Mouse (Mus musculus) kidney, embryonic 15.5 days (tissue): Measurements from ENCODE around the gene Npff. TPM values are rescaled to one million over a fixed set of nuclear protein-coding genes. Genes with fewer than 3 reads are reported as not detected.
A peak's percentile ranks its signal among the peaks of the same experiment; 100 is the strongest.

ENCODE experiments used
- ATAC-seq: fragments of 200-750 bp; cut with Nextera tagmentation; replicated peaks from 2 replicates; pipeline ENCODE4 v1.8.0; 2017; ENCODE audit warnings: moderate TSS enrichment; ENCODE audit not compliant: low FRiP score
- H3K27ac ChIP-seq: fragments of 300-500 bp; sonication (generic); 2 replicates; pipeline ENCODE4 v1.5.1; 2015; ENCODE audit warnings: mild to moderate bottlenecking, inconsistent platforms
- H3K27me3 ChIP-seq: fragments of 300-500 bp; sonication (generic); 2 replicates; pipeline ENCODE4 v1.6.1; 2015; ENCODE audit warnings: inconsistent platforms
- H3K36me3 ChIP-seq: fragments of 300-500 bp; sonication (generic); 2 replicates; pipeline ENCODE4 v1.6.1; 2015; ENCODE audit warnings: inconsistent platforms
- H3K4me1 ChIP-seq: fragments of 300-500 bp; sonication (generic); 2 replicates; pipeline ENCODE4 v1.6.1; 2015; ENCODE audit warnings: inconsistent platforms
- H3K4me2 ChIP-seq: fragments of 300-500 bp; sonication (generic); 2 replicates; pipeline ENCODE4 v1.6.1; 2015; ENCODE audit warnings: moderate library complexity, mild to moderate bottlenecking, inconsistent platforms
- H3K4me3 ChIP-seq: fragments of 300-500 bp; sonication (generic); replicated peaks from 2 replicates; pipeline ENCODE4 v1.5.1; 2015; ENCODE audit warnings: mild to moderate bottlenecking, inconsistent platforms
- H3K9ac ChIP-seq: fragments of 300-500 bp; sonication (generic); 2 replicates; pipeline ENCODE4 v1.6.1; 2015; ENCODE audit warnings: mild to moderate bottlenecking, inconsistent platforms
- H3K9me3 ChIP-seq: fragments of 300-500 bp; sonication (generic); replicated peaks from 2 replicates; pipeline ENCODE4 v1.6.1; 2016; ENCODE audit warnings: inconsistent platforms
- WGBS: fragments of 180-500 bp; shearing (Covaris S2); methylation state at CpG from one replicate; pipeline ENCODE4 v1.1.7; 2015; ENCODE audit warnings: mixed read lengths; 5-methylcytosine and 5-hydroxymethylcytosine counted together
- polyA plus RNA-seq: library from polyadenylated mRNA; unstranded; fragments of >200 nt; fragmentation: Nextera tagmentation; extraction: Ambion mirVana; gene quantifications from 2 replicates; pipeline ENCODE4 v1.2.1, GENCODE M21; 2015

The Npff gene
- polyA plus RNA-seq = 2.4 and 3.4 TPM in 2 replicates

GRCm38 (mm10) chr15:102524892-102525485 is at the start of gene Npff:
Npff (minus strand) TSS chr15:102524942.
- H3K36me3 ChIP-seq = peaks cover 82% of the 10 kb centered on the region
- no peak within 1 kb of the TSS for H3K27ac ChIP-seq
- ATAC-seq = no peak

GRCm38 (mm10) chr15:102572081-102572480 is 47.3 kb upstream of the Npff start:
- H3K27ac ChIP-seq = no peak overlapping the region
- no peak for ATAC-seq
- H3K27me3 ChIP-seq = no peaks in the 10 kb centered on the region
- H3K4me3 ChIP-seq = no peak overlapping the region
- H3K36me3 ChIP-seq = peaks cover 6% of the 10 kb centered on the region
- H3K9me3 ChIP-seq = no peaks in the 10 kb centered on the region
- no peak overlapping the region for H3K9ac ChIP-seq
- H3K4me1 ChIP-seq = no peaks in the 10 kb centered on the region
- H3K4me2 ChIP-seq = no peak overlapping the region
- 35% methylated on average over 3 of the region's 3 CpGs for WGBS

More at GRCm38 (mm10) chr15:102524892-102525485, at the start of gene Npff:
- Histone ChIP-seq H3K4me2 (no peak within 1 kb of the TSS), H3K27me3 (no peaks in the 10 kb centered on the region), H3K9ac (peak within 1 kb of the TSS; percentile 15; the same call in 1 of the 2 replicates), H3K9me3 (no peaks in the 10 kb centered on the region), H3K4me1 (peaks cover 10% of the 10 kb centered on the region), H3K4me3 (no peak within 1 kb of the TSS)
- 4% methylated on average over 3 of the region's 3 CpGs for WGBS

GRCm38 (mm10) chr15:102567849-102568248 is 43.1 kb upstream of the Npff start:
- Histone ChIP-seq H3K27me3 (no peaks in the 10 kb centered on the region), H3K4me3 (no peak overlapping the region), H3K4me1 (no peaks in the 10 kb centered on the region), H3K9ac (no peak overlapping the region), H3K27ac (no peak overlapping the region), H3K36me3 (peaks cover 16% of the 10 kb centered on the region), H3K4me2 (no peak overlapping the region), H3K9me3 (no peaks in the 10 kb centered on the region)
- no peak for ATAC-seq
- WGBS = 78% methylated on average over 2 of the region's 2 CpGs

GRCm38 (mm10) chr15:102563681-102564080 is 38.9 kb upstream of the Npff start:
- no peak overlapping the region for H3K9ac ChIP-seq
- ATAC-seq = no peak
- WGBS = 70% methylated on average over 5 of the region's 5 CpGs

GRCm38 (mm10) chr15:102563061-102563460 is 38.3 kb upstream of the Npff start:
- Histone ChIP-seq H3K4me3 (no peak overlapping the region), H3K36me3 (peaks cover 31% of the 10 kb centered on the region), H3K9me3 (no peaks in the 10 kb centered on the region), H3K4me2 (no peak overlapping the region), H3K9ac (no peak overlapping the region), H3K4me1 (no peaks in the 10 kb centered on the region), H3K27me3 (no peaks in the 10 kb centered on the region), H3K27ac (no peak overlapping the region)
- ATAC-seq = no peak
- WGBS = 92% methylated on average over 3 of the region's 3 CpGs

More at GRCm38 (mm10) chr15:102563681-102564080, 38.9 kb upstream of the Npff start:
- Histone ChIP-seq H3K27ac (no peak overlapping the region), H3K4me2 (no peak overlapping the region), H3K36me3 (peaks cover 31% of the 10 kb centered on the region), H3K4me3 (no peak overlapping the region), H3K4me1 (no peaks in the 10 kb centered on the region), H3K27me3 (no peaks in the 10 kb centered on the region), H3K9me3 (no peaks in the 10 kb centered on the region)

- Histone ChIP-seq H3K4me3 (no peak overlapping the region), H3K9ac (no peak overlapping the region), H3K36me3 (peaks cover 31% of the 10 kb centered on the region), H3K9me3 (no peaks in the 10 kb centered on the region), H3K4me1 (no peaks in the 10 kb centered on the region), H3K4me2 (no peak overlapping the region), H3K27ac (no peak overlapping the region), H3K27me3 (no peaks in the 10 kb centered on the region)
- ATAC-seq = no peak
- WGBS = 96% methylated on average over 1 of the region's 1 CpGs
Measured at GRCm38 (mm10) chr15:102562491-102562890, 37.7 kb upstream of the Npff start.

GRCm38 (mm10) chr15:102557580-102557979 is 32.8 kb upstream of the Npff start:
- H3K9ac ChIP-seq = no peak overlapping the region
- H3K27me3 ChIP-seq = no peaks in the 10 kb centered on the region
- ATAC-seq = no peak
- H3K4me3 ChIP-seq = no peak overlapping the region
- no peak overlapping the region for H3K27ac ChIP-seq
- no peaks in the 10 kb centered on the region for H3K4me1 ChIP-seq
- H3K9me3 ChIP-seq = no peaks in the 10 kb centered on the region
- H3K36me3 ChIP-seq = peaks cover 64% of the 10 kb centered on the region
- H3K4me2 ChIP-seq = no peak overlapping the region

- Histone ChIP-seq H3K4me2 (no peak overlapping the region), H3K27ac (no peak overlapping the region), H3K36me3 (peaks cover 70% of the 10 kb centered on the region), H3K4me3 (no peak overlapping the region), H3K27me3 (no peaks in the 10 kb centered on the region), H3K9ac (no peak overlapping the region), H3K4me1 (no peaks in the 10 kb centered on the region), H3K9me3 (no peaks in the 10 kb centered on the region)
- no peak for ATAC-seq
- WGBS = 94% methylated on average over 1 of the region's 1 CpGs
Measured at GRCm38 (mm10) chr15:102555581-102555980, 30.8 kb upstream of the Npff start.

- Histone ChIP-seq H3K36me3 (peaks cover 80% of the 10 kb centered on the region), H3K4me2 (no peak overlapping the region), H3K4me3 (no peak overlapping the region), H3K27me3 (no peaks in the 10 kb centered on the region), H3K4me1 (no peaks in the 10 kb centered on the region), H3K9ac (no peak overlapping the region), H3K27ac (no peak overlapping the region), H3K9me3 (no peaks in the 10 kb centered on the region)
- no peak for ATAC-seq
- WGBS = 94% methylated on average over 5 of the region's 5 CpGs
Measured at GRCm38 (mm10) chr15:102552599-102552998, 27.9 kb upstream of the Npff start.

- Histone ChIP-seq H3K36me3 (peaks cover 79% of the 10 kb centered on the region), H3K27me3 (no peaks in the 10 kb centered on the region), H3K9me3 (no peaks in the 10 kb centered on the region), H3K27ac (no peak overlapping the region), H3K4me3 (no peak overlapping the region), H3K9ac (no peak overlapping the region), H3K4me2 (no peak overlapping the region), H3K4me1 (no peaks in the 10 kb centered on the region)
- WGBS = 93% methylated on average over 3 of the region's 3 CpGs
- ATAC-seq = no peak
Measured at GRCm38 (mm10) chr15:102547478-102547877, 22.7 kb upstream of the Npff start.

GRCm38 (mm10) chr15:102546677-102547427 is 22.1 kb upstream of the Npff start:
- Histone ChIP-seq H3K4me3 (no peak overlapping the region), H3K4me1 (no peaks in the 10 kb centered on the region), H3K27ac (no peak overlapping the region), H3K9me3 (no peaks in the 10 kb centered on the region), H3K36me3 (peaks cover 79% of the 10 kb centered on the region), H3K9ac (no peak overlapping the region), H3K4me2 (no peak overlapping the region), H3K27me3 (no peaks in the 10 kb centered on the region)
- no peak for ATAC-seq
- 88% methylated on average over 3 of the region's 3 CpGs for WGBS

GRCm38 (mm10) chr15:102546246-102546645 is 21.5 kb upstream of the Npff start:
- Histone ChIP-seq H3K9ac (no peak overlapping the region), H3K9me3 (no peaks in the 10 kb centered on the region), H3K36me3 (peaks cover 79% of the 10 kb centered on the region), H3K4me3 (no peak overlapping the region), H3K4me1 (no peaks in the 10 kb centered on the region), H3K27ac (no peak overlapping the region), H3K4me2 (no peak overlapping the region), H3K27me3 (no peaks in the 10 kb centered on the region)
- WGBS = 88% methylated on average over 3 of the region's 3 CpGs
- ATAC-seq = no peak
